Mouse (Mus musculus): ENCODE measurements around the gene Smarcd2.
"Not testable (repeated sequence)": the region's sequence is repeated elsewhere in the genome, so short reads cannot be mapped to it uniquely, and the experiment has no call there.

Gene Smarcd2

GRCm38 (mm10) chr11:106246834-106247233 is 25.9 kb downstream of the Smarcd2 start:
- no peak for DNase-seq (ENCODE audit: low spot score)

- DNase-seq (ENCODE audit: low spot score): not testable (repeated sequence)
Observed at GRCm38 (mm10) chr11:106233978-106234377, 38.8 kb downstream of the Smarcd2 start.

- no peak for DNase-seq (ENCODE audit: low spot score)
Observed at GRCm38 (mm10) chr11:106220603-106221002, 52.2 kb downstream of the Smarcd2 start.

- peak; percentile 88 for DNase-seq (ENCODE audit: low spot score)
Observed at GRCm38 (mm10) chr11:106216730-106217490, 55.9 kb downstream of the Smarcd2 start, which contains the start of gene Ddx42. Gene Ddx42 (plus strand): TSS chr11:106216926.

- peak; percentile 96 for DNase-seq (ENCODE audit: low spot score)
Observed at GRCm38 (mm10) chr11:106215927-106216729, 56.6 kb downstream of the Smarcd2 start, which contains the start of gene Ccdc47. Gene Ccdc47 (minus strand): TSS chr11:106216344.

GRCm38 (mm10) chr11:106215450-106215859 is 57.3 kb downstream of the Smarcd2 start:
- no peak for DNase-seq (ENCODE audit: low spot score)

- no peak for DNase-seq (ENCODE audit: low spot score)
Observed at GRCm38 (mm10) chr11:106214856-106215255, 57.9 kb downstream of the Smarcd2 start.
